Mouse (Mus musculus) retina, adult 2 months (tissue): ENCODE measurements around the gene Magee1.
"Not testable (repeated sequence)": the region's sequence is repeated elsewhere in the genome, so short reads cannot be mapped to it uniquely, and the experiment has no call there.

Experiments
- DNase-seq: peaks from one replicate; pipeline ENCODE4 v3.0.0-alpha.2; 2012; ENCODE audit warnings: low read depth, low spot score

Magee1 gene

GRCm38 (mm10) chrX:105120275-105121226 is at the start of gene Magee1:
Gene Magee1, plus strand, starts transcription at chrX:105120378.
- peak; percentile 48 for DNase-seq

GRCm38 (mm10) chrX:105079151-105079550 is 41.0 kb upstream of the Magee1 start:
- DNase-seq = peak; percentile 1

DNA sequence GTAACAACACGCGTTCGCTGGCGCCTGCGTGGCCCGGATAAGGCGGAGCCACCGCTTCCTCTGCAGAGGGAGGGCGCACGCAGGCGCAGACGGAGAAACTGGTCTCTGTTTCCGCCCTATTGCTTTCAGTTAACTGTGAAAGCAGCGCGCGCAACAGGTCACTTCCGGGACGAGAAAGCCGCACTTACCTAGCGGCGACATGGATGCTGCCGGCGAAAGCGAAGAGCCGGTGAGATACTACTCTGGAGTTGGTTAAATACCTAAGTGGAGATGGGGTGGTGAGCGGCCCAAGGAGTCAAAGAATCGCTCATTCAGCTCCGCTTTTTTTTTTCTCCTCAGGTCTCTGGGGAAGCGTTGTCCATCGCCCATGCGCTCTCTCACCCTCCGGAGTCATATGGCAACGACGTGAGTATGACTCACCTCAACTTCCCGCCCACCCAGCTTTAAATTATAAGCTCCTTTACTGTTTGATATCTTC is 40.5 kb upstream of the Magee1 start, which contains the start of gene Pbdc1:
TSS of gene Pbdc1 (plus strand) at position 142 of the 478 bp plus-strand sequence.
- peak; percentile 82 for DNase-seq

GRCm38 (mm10) chrX:105080096-105080495 is 40.1 kb upstream of the Magee1 start:
- no peak for DNase-seq

DNA sequence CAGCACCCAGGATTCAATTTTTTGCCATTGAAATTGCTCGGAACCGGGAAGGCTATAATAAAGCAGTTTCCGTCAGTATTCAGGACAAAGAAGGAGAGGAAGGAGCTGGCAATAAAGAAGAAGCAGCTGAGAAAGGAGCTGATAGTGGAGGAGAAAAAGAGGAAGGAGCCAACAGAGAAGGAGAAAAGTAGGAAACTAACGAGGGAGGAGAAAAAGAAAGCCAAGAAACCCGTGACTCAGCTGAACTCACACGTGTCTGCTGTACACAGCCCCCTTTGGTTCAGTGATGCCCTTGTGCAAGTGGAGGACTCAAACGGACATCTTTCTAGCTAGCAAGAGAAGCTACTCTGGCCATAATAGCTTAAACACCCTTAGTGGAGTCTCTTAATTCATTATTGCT is 37.2 kb upstream of the Magee1 start:
- not testable (repeated sequence) for DNase-seq

- DNase-seq = no peak
Measured at GRCm38 (mm10) chrX:105104175-105104574, 16.0 kb upstream of the Magee1 start.

GRCm38 (mm10) chrX:105114994-105115393 is 5.2 kb upstream of the Magee1 start:
- DNase-seq = no peak

- DNase-seq = peak; percentile 44
Measured at GRCm38 (mm10) chrX:105121227-105121865, 1.2 kb downstream of the Magee1 start.

DNA sequence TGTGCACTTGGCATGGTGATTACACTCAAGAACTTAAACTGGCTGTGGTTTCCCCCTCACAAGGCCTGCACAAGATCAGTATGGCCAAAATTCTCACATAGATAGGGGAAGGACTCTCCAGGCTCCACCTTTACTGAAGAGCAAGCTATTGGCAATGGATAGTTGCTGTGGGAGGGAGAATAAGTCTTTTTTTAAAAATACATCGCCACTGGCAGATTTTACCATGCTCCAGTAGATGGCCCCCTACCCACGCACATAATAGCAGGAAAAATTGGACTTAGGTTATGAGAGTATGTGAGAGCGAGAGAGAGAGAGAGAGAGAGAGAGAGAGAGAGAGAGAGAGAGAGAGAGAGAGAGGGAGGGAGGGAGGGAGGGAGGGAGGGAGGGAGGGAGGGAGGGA is 4.7 kb downstream of the Magee1 start:
- DNase-seq = no peak

- DNase-seq = no peak
Measured at GRCm38 (mm10) chrX:105151872-105152461, 31.8 kb downstream of the Magee1 start.

GRCm38 (mm10) chrX:105165007-105165406 is 44.8 kb downstream of the Magee1 start:
- not testable (repeated sequence) for DNase-seq

DNA sequence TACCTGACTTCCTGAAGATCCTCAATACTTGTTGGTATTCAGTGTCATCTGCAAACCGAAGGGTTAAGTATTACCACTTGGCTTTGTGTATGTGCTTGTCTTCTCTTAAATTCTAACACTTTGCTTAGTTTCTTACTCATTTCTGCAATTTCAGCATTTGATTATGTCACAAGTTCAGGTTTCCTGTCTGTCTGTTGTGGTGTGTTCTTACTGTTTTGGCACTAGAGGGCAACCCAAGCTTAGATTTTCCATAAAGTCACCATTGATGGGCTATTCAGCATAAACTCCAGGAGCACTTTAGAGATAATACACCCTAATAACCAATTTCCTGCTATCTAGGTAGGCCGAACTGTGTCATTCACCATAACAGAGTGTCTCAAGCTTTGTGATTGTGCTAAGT is 47.0 kb downstream of the Magee1 start:
- no peak for DNase-seq
